16 mouse cellular contexts compared by ENCODE assay signal in genomic region chr10:44420211-44420610, GRCm38 (mm10).
"Had no signal": no experiment of that assay in that cellular context is flagged by ENCODE, and none has a peak within 500 bp of the region (broad histone marks: within the 10 kb centered on the region; RNA-seq: fewer than 3 reads in every experiment).

No protein-coding gene starts in this region.

- H3K27me3 ChIP-seq: neural tube, embryonic 13.5 days; neural tube, embryonic 15.5 days had no signal

- DNase-seq: lung, adult 18-20 months; lung, embryonic 14.5 days; lung, postnatal 10 days; lung, postnatal 4 days; midbrain, embryonic 14.5 days; right cerebral cortex, postnatal 25 days; right cerebral cortex, postnatal 4 days; thymus, adult 18-20 months; thymus, postnatal 14 days; thymus, postnatal 36 days had no signal

- H3K9me3 ChIP-seq: midbrain, embryonic 10.5 days; midbrain, embryonic 12.5 days; neural tube, embryonic 13.5 days; neural tube, embryonic 15.5 days had no signal

- H3K36me3 ChIP-seq: midbrain, embryonic 10.5 days; midbrain, embryonic 12.5 days; neural tube, embryonic 13.5 days; neural tube, embryonic 15.5 days had no signal

- H3K4me1 ChIP-seq: midbrain, embryonic 10.5 days; midbrain, embryonic 12.5 days; neural tube, embryonic 13.5 days; neural tube, embryonic 15.5 days had no signal

- H3K4me3 ChIP-seq: midbrain, embryonic 10.5 days; midbrain, embryonic 12.5 days; myocyte; neural tube, embryonic 13.5 days; neural tube, embryonic 15.5 days had no signal

- ATAC-seq: midbrain, embryonic 16.5 days had no signal

- H3K4me2 ChIP-seq: lung, embryonic 14.5 days; midbrain, embryonic 12.5 days; neural tube, embryonic 13.5 days; neural tube, embryonic 15.5 days had no signal

- H3K27ac ChIP-seq: midbrain, embryonic 10.5 days; midbrain, embryonic 12.5 days; neural tube, embryonic 13.5 days; neural tube, embryonic 15.5 days had no signal

- H3K9ac ChIP-seq: lung, embryonic 14.5 days; midbrain, embryonic 12.5 days; neural tube, embryonic 13.5 days; neural tube, embryonic 15.5 days had no signal
